Mouse (Mus musculus) small intestine, adult 2 months (tissue): ENCODE data around the gene 2210011C24Rik.

Experiments
- CTCF ChIP-seq: fragments of 200-500 bp; IDR thresholded peaks from 2 replicates; pipeline ENCODE4 v1.5.1; 2012; ENCODE audit warnings: low read depth, mild to moderate bottlenecking, control low read depth, inconsistent platforms, low read length, moderate library complexity, mixed read lengths; ENCODE audit not compliant: insufficient replicate concordance, insufficient read length; ENCODE audit errors: extremely low read depth
- POLR2A ChIP-seq: fragments of 200-500 bp; IDR thresholded peaks from 2 replicates; pipeline ENCODE4 v1.6.1; 2012; ENCODE audit warnings: low read depth, mild to moderate bottlenecking, control low read depth, inconsistent platforms, low read length, moderate library complexity

- TF ChIP-seq CTCF (no peak), POLR2A (no peak)
Measured at GRCm38 (mm10) chr8:83980250-83980649, 31.7 kb downstream of the 2210011C24Rik start.
